Mouse (Mus musculus) kidney, postnatal 25 days (tissue): ENCODE measurements around the gene Sgms1.
A peak's percentile ranks its signal among the peaks of the same experiment; 100 is the strongest.

Source experiments
- DNase-seq, 2 experiments: peaks; one replicate each; pipeline ENCODE4 v3.0.0; 2021; ENCODE audit warnings: mixed read lengths in 2 of 2

Sgms1 gene

DNA sequence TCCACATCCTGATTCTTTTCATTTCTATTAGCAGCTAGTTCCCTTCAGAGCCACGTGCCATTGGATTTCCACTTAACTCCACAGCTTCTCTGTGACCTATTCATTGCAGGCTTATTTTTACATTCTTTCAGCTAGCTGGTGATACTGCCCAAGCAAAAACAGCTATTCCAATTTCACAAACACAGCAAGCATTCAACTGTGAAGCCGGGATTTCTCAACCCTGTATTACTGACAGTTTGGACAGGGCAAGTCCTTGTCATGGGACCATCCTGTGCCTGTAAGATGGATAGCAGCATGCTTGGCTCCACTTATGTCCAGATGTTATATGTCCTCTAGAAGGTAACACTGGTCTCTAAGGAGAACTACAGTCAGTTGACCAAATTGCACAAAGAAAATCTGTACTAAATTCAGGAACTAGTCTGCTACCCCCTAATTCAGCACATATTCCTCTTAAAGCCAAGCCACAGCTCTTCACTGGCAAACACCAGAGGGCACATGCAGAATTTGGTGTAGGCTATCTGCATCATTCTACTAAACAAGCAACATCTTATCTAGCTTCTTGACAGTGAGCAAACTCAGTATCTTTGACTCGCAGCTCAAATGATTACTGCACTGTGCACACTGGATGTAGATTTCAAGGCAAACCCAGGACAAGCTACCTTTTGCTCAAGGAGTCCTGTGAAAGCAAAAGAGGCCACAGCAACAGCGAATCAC is 189.5 kb downstream of the Sgms1 start:
- DNase-seq = no peak

DNA sequence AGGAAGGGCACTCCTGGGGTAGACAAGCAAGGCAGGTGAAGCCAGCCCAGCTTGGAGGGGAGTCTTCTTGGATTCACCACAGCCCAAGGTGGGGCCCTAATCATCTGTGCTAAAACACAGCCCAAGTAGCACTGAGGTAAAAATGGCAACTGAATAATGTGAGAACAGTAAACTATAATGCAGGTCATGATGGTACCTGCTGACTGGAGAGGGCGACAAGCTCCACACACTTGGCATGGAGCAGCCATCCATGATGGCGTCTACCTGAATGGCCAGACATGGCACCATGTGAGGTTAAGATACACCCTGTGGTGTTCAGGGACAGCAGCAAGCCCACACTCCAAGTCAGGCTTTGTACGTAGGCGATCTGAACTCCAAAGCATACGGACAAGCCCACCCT is 190.4 kb downstream of the Sgms1 start:
- no peak for DNase-seq

DNA sequence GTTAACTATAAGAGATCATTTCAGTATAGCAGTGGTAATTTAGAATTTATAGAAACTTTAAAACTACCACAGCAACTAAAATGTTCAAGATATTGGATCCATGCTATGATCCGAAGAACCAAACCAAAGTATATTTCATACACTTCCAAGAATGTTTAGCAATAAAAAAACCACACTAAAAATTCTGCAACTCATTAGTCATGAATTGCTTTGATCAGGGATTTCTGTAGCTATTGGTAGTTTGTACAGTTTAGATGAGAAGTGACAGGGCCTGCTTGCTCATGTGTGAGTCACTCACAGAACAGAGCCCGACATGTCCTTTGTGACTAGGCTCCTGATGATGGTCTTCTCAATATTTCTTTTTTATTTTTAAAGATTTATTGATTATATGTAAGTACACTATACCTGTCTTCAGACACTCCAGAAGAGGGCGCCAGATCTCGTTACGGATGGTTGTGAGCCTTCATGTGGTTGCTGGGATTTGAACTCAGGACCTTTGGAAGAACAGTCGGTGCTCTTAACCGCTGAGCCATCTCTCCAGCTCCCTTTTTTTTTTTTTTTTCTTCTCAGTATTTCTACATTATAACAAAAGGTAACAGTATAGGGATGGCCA is 190.9 kb downstream of the Sgms1 start:
- DNase-seq = no peak

DNA sequence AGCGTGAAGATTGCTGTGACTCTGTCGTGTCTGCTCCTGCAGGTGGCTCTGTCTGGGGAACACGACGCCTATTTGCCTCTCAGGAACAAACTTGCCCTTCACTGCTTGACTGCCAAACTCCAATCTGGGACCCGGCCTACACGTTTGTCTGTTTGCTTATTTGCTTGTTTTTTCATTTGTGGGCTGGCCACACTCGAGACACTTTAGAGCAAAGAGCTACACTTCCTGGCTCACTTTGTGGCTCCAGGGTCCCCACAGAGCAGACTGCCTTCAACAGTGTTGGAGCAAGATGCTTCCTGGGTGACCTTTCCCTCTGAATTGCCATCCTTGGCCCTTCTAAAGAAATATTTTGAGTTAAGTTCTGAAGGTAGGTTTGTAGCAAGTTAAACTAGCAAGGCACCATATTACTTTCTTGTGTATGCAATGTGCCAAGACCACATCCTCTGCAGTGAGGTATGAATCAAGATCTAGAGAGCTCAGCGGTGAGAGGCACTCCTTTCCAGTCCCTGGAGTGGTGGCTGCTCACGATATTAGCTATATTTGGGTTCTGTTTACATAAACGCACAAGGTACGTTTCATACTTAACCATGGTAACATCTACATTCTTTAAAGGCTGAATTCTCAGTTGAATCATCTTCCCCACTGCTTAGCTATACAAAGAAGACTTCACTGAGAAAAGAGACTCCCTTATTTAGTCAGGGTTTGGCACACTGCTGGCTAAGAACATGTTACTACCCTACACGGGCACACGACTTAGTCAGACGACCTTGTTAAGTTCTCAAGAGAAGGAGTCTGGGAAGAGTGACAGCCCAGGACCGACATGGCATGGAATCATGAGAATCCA is 192.3 kb downstream of the Sgms1 start:
- no peak for DNase-seq

GRCm38 (mm10) chr19:32196222-32196621 is 193.3 kb downstream of the Sgms1 start:
- no peak for DNase-seq

GRCm38 (mm10) chr19:32194863-32195262 is 194.7 kb downstream of the Sgms1 start:
- no peak for DNase-seq

GRCm38 (mm10) chr19:32194074-32194473 is 195.4 kb downstream of the Sgms1 start:
- DNase-seq = no peak

DNA sequence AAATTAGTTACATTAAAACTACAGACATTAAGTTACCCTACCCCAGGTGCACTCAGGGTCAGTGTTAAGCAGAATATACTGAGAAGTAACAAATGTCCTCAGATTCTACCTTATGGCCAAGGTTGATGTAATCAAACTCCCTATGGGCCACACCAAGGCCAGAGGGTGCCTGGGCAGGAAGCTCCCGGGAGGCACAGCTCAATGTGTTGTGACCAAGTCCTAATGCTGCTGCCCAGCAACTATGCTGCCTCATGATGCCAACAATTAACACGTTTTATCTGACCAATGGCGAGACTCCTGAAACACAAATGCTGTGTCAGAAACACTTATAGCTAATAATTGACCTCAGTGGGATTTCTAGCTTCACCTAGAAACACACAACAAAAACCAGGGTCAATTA is 197.9 kb downstream of the Sgms1 start:
- DNase-seq = no peak

GRCm38 (mm10) chr19:32189961-32190360 is 199.6 kb downstream of the Sgms1 start:
- no peak for DNase-seq

GRCm38 (mm10) chr19:32189036-32189436 is 200.5 kb downstream of the Sgms1 start:
- peak; percentile 52 to 57 for DNase-seq

GRCm38 (mm10) chr19:32186594-32187092 is 202.9 kb downstream of the Sgms1 start:
- DNase-seq = peak; percentile 27 to 54

- no peak for DNase-seq
Measured at GRCm38 (mm10) chr19:32183005-32183404, 206.5 kb downstream of the Sgms1 start.

DNA sequence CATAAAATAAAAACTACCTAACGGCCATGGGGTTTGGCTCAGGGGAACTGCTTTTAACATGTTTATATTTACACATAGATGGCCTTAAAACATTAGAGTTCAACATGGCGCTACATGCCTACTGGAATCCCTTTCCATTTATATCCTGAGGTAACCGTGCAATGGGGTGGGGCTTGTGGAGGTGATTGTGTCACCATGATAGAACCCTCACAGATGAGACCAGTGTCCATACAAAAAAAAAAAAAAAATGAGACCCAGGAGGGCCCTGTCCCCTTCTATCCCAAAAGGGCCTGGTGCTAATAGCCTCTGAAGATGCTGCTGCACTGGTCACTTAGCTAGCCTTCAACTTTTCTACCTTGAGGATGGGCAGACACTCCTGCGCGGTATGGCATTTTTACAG is 207.0 kb downstream of the Sgms1 start:
- DNase-seq = no peak

DNA sequence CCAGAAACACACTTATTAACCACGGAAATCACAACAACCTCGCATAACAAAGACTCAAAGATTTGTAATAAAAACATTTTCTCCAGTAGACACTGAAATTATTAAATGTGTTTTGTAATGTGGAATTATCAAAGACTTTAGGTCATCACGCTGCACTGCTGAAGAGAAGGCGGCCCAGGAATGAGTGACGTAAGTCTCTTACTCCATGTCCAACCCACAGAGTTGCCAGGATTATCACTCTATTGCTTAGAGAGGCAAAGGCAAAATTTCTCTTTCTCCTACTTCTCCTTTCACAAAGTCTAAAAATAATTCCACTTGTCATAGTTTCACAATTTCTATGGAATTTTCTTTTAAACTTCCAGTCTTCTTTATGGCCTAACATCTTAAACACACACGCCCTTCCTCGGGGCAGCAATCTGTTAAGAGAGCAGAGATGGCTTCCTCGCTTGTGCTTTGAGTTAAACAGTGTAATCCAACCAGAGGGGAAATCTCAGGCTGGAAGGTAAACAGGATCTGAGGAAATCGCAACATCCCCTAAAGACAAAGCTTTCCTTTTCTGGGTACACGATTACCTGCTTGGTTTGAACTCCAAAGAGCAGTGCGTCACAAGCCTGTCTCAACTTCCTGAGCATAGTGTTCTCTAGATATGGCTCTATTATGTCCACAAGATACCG is 207.7 kb downstream of the Sgms1 start:
- DNase-seq = peak in 1 of 2 experiments; percentile 62

DNA sequence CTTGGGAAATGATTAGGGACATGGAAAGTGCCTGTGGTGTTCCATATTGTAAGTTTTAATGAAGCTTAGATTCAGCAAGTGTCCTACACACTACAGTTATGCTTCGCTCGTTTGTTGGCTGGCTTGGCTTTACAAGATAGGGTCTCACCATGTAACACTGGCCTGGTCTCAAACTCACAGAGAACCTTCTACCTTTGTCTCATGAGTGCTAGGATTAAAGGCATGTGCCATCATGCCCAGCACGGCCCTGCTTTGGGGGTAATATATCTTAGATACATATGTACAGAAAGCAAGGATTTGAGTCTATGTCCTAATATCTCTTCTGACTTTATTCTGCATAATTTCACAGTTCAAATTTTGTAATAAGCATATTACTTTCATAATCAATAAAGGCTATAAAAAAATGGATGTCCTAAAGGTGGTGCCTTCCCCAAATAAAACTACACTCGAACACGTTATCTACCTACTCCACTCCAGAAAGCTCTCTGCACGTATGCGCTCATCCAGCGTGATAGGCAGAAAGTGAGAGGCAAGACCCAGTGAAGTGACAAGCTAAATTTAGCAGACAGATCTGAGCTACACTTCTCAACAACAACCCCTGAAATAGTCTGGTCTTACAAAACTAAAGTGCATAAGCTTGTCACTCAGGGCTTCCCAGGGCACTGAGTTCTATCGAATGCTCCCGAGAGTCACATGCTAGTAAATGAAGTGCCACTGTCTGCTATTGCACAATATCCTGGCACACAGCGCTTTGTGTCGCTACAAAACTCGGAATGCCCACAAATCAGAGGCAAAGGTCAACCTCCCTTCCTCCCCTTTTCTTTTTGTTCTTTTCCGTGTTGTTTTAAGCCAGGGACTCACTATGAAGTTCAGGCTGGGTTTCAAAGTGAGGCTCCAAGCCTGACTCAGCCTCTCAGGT is 208.5 kb downstream of the Sgms1 start:
- DNase-seq = peak; percentile 71 to 86

DNA sequence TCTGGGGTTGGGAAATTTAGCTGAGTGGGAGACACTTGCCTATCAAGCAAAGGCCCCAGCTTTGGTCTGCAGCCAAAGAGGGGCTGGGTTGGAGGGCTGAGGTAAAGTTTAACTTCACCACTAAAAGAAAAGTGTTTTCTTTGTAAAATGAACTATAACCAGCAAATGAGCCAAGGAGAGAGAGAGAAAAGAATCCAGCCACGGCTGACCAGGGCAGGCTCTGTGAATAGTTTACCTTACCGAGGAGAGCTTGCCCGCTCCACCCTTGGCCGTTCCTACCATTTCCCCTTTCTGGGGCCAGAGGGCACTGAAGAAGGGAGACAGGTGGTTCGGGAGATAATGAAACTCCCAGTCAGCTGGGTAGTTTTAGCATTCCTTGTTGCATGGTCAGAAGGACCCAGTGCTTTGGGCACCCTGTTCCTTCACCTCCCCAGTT is 209.5 kb downstream of the Sgms1 start:
- peak; percentile 76 to 91 for DNase-seq

DNA sequence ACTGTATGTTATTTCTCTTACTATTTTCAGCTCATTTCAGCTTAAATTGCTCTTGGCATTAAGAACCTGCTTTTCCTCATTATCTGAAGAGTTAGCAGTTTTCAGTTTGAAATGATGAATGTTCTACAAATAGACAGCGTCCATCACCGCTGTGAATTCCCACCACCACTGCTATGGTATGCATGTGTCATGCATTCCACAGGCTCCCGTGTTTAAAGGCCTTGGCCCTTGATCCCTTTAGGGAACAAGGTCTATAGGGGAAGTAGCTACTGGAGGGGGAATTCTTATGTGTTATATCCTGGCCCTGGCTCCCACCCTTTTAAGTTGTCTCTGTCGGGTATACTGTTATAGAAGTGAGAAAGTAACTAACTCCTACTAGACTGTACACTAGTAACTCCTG is 210.0 kb downstream of the Sgms1 start:
- no peak for DNase-seq

- DNase-seq = no peak
Measured at GRCm38 (mm10) chr19:32178161-32178560, 211.4 kb downstream of the Sgms1 start.

- no peak for DNase-seq
Measured at GRCm38 (mm10) chr19:32176458-32176857, 213.1 kb downstream of the Sgms1 start.

- no peak for DNase-seq
Measured at GRCm38 (mm10) chr19:32175991-32176390, 213.5 kb downstream of the Sgms1 start.

- no peak for DNase-seq
Measured at GRCm38 (mm10) chr19:32175013-32175412, 214.5 kb downstream of the Sgms1 start.

DNA sequence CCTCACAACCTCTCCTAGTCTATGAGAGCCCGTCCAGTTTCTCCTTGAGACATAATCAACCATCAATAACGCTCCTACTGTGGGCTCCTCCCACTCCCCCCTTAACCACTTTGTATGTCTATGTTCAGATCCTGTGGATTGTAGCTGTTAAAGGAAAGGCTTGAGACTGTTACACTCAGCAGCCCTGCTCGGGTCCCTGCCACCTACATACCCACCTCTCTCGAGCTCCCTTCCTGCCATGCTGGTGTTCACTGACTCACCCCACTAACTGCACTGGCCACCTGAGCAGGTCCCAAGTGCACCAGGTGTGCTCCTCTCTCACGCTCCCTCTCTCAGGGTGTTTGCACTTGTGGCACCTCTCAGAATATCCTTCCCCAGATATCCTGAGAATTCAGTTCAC is 215.0 kb downstream of the Sgms1 start:
- DNase-seq = no peak
